Comparison of ENCODE assay signal across 8 mouse cellular contexts in genomic region chr16:32499430-32500037, GRCm38 (mm10). TPM values are rescaled to one million over a fixed set of nuclear protein-coding genes. Genes with fewer than 3 reads are reported as not detected.
A peak's percentile ranks its signal among the peaks of the same experiment; 100 is the strongest.
DNase-seq lines count a peak whose midpoint lies in the region; ATAC-seq and TF ChIP-seq lines count a peak whose summit lies in the region.

No protein-coding gene starts in this region.

- no peak overlapping the region for H3K4me3 ChIP-seq in C2C12 (ENCODE audit: insufficient read depth, poor library complexity, severe bottlenecking)
- peak overlapping the region; percentile 47 for H3K4me3 ChIP-seq in heart, embryonic 13.5 days
- peak overlapping the region in 1 of 2 experiments; percentile 17; a peak in 1 of 4 replicates for H3K4me3 ChIP-seq in liver, embryonic 14.5 days (ENCODE audit: insufficient read depth in 1 of 2, low read depth in 2 of 2, low read length in 2 of 2)
- peak overlapping the region; percentile 37 for H3K4me3 ChIP-seq in neural tube, embryonic 12.5 days
- peak overlapping the region; percentile 28 for H3K4me3 ChIP-seq in stomach, postnatal 0 days (ENCODE audit: low read depth, low read length)

- 8% methylated on average over 22 of the region's 22 CpGs for WGBS in heart, embryonic 13.5 days
- 9% methylated on average over 22 of the region's 22 CpGs for WGBS in liver, embryonic 14.5 days (ENCODE audit: insufficient replicate concordance)
- 8% methylated on average over 22 of the region's 22 CpGs for WGBS in neural tube, embryonic 12.5 days
- 13% methylated on average over 22 of the region's 22 CpGs for WGBS in stomach, postnatal 0 days

- peak; percentile 85 for ATAC-seq in erythroblast, adult 5-6 weeks (replicated peaks; ENCODE audit: low FRiP score, poor library complexity, severe bottlenecking)
- ATAC-seq in heart, embryonic 13.5 days (ENCODE audit: extremely low read depth, insufficient number of reproducible peaks, low FRiP score, low TSS enrichment): peak; percentile 74
- peak; percentile 77 for ATAC-seq in liver, embryonic 14.5 days (ENCODE audit: insufficient read depth)
- ATAC-seq in neural tube, embryonic 12.5 days (ENCODE audit: low FRiP score, low read depth): peak; percentile 93
- ATAC-seq in stomach, postnatal 0 days (ENCODE audit: low FRiP score, low TSS enrichment): peak; percentile 87

- H3K36me3 ChIP-seq in C2C12 (ENCODE audit: control insufficient read depth, insufficient read depth): no peaks in the 10 kb centered on the region
- H3K36me3 ChIP-seq in heart, embryonic 13.5 days: no peaks in the 10 kb centered on the region
- H3K36me3 ChIP-seq in liver, embryonic 14.5 days (replicated peaks; ENCODE audit: control insufficient read depth, insufficient read depth, low read depth): no peaks in the 10 kb centered on the region
- H3K36me3 ChIP-seq in neural tube, embryonic 12.5 days: no peaks in the 10 kb centered on the region
- H3K36me3 ChIP-seq in stomach, postnatal 0 days (ENCODE audit: control insufficient read depth, insufficient read depth, low read length): no peaks in the 10 kb centered on the region

- TF ChIP-seq EP300 in liver, embryonic 14.5 days (IDR thresholded peaks at IDR 0.05; ENCODE audit: low read depth): no peak
- no peak for TF ChIP-seq EP300 in stomach, postnatal 0 days (optimal IDR thresholded peaks at IDR 0.05)

- peaks cover 4% of the 10 kb centered on the region; the same call in 1 of the 2 replicates for H3K4me1 ChIP-seq in heart, embryonic 13.5 days
- no peaks in the 10 kb centered on the region for H3K4me1 ChIP-seq in liver, embryonic 14.5 days (replicated peaks; ENCODE audit: control insufficient read depth in 2 of 2, insufficient read depth in 2 of 2, low read length in 1 of 2)
- H3K4me1 ChIP-seq in neural tube, embryonic 12.5 days: no peaks in the 10 kb centered on the region; the same call in none of the 2 replicates
- H3K4me1 ChIP-seq in stomach, postnatal 0 days (replicated peaks; ENCODE audit: control insufficient read depth, insufficient read depth): no peaks in the 10 kb centered on the region

- no peaks in the 10 kb centered on the region for H3K9me3 ChIP-seq in heart, embryonic 13.5 days
- no peaks in the 10 kb centered on the region for H3K9me3 ChIP-seq in liver, embryonic 14.5 days (ENCODE audit: control insufficient read depth, low read length)
- no peaks in the 10 kb centered on the region for H3K9me3 ChIP-seq in neural tube, embryonic 12.5 days
- no peaks in the 10 kb centered on the region for H3K9me3 ChIP-seq in stomach, postnatal 0 days (ENCODE audit: control insufficient read depth, low read length)

- H3ac ChIP-seq in C2C12 (ENCODE audit: control insufficient read depth, insufficient read length, low read depth): no peak overlapping the region

- H3K79me3 ChIP-seq in C2C12 (ENCODE audit: low read depth): no peaks in the 10 kb centered on the region

- peak overlapping the region; percentile 80 for H3K9ac ChIP-seq in heart, embryonic 13.5 days
- H3K9ac ChIP-seq in liver, embryonic 14.5 days (replicated peaks): no peak overlapping the region
- peak overlapping the region; percentile 58 for H3K9ac ChIP-seq in neural tube, embryonic 12.5 days
- H3K9ac ChIP-seq in stomach, postnatal 0 days (ENCODE audit: low read length): no peak overlapping the region

- peaks cover 14% of the 10 kb centered on the region for H3K27me3 ChIP-seq in C2C12 (ENCODE audit: control insufficient read depth, insufficient read depth, insufficient read length)
- peaks cover 53% of the 10 kb centered on the region for H3K27me3 ChIP-seq in heart, embryonic 13.5 days (replicated peaks)
- H3K27me3 ChIP-seq in liver, embryonic 14.5 days (ENCODE audit: control insufficient read depth, insufficient read depth, low read length): peaks cover 6% of the 10 kb centered on the region
- peaks cover 3% of the 10 kb centered on the region; the same call in 1 of the 2 replicates for H3K27me3 ChIP-seq in neural tube, embryonic 12.5 days (replicated peaks)
- no peaks in the 10 kb centered on the region for H3K27me3 ChIP-seq in stomach, postnatal 0 days (ENCODE audit: control insufficient read depth, insufficient read depth, low read length)

- H3K79me2 ChIP-seq in C2C12 (ENCODE audit: control insufficient read depth, insufficient read depth): no peaks in the 10 kb centered on the region

- no peak overlapping the region for H3K27ac ChIP-seq in heart, embryonic 13.5 days (replicated peaks)
- H3K27ac ChIP-seq in liver, embryonic 14.5 days: no peak overlapping the region
- no peak overlapping the region for H3K27ac ChIP-seq in neural tube, embryonic 12.5 days
- H3K27ac ChIP-seq in stomach, postnatal 0 days (replicated peaks): no peak overlapping the region

- TF ChIP-seq CTCF in C2C12 (IDR thresholded peaks at IDR 0.05; ENCODE audit: control insufficient read depth, insufficient read depth, insufficient read length): peak; percentile 88
- TF ChIP-seq CTCF in liver, embryonic 14.5 days (IDR thresholded peaks at IDR 0.05; ENCODE audit: low read depth): peak; percentile 99
- peak; percentile 98 for TF ChIP-seq CTCF in stomach, postnatal 0 days (IDR thresholded peaks at IDR 0.05; ENCODE audit: low read depth)

- peak; percentile 92 for DNase-seq in brain, adult 2 months (ENCODE audit: low read depth, low spot score)
- DNase-seq in kidney, postnatal 14 days: peak; percentile 88
- DNase-seq in liver, embryonic 14.5 days (ENCODE audit: low read depth in 3 of 3, low spot score in 3 of 3): peak in 1 of 3 experiments; percentile 62
- peak; percentile 88 for DNase-seq in stomach, postnatal 0 days (ENCODE audit: low spot score)

- peak overlapping the region; percentile 75 for H3K4me2 ChIP-seq in heart, embryonic 13.5 days
- H3K4me2 ChIP-seq in liver, embryonic 14.5 days (ENCODE audit: low read depth): peak overlapping the region; percentile 40
- H3K4me2 ChIP-seq in neural tube, embryonic 12.5 days (replicated peaks): peak overlapping the region; percentile 66
- H3K4me2 ChIP-seq in stomach, postnatal 0 days (replicated peaks; ENCODE audit: low read depth): peak overlapping the region; percentile 52

TF ChIP-seq in C2C12, 6 proteins besides CTCF, POLR2A, EP300 and RAD21:
- no peak for TF ChIP-seq CEBPB (IDR thresholded peaks at IDR 0.05; ENCODE audit: low read depth)
- TF ChIP-seq MYOG (IDR thresholded peaks at IDR 0.05; ENCODE audit: control insufficient read depth, extremely low read depth, insufficient read length): no peak
- no peak for TF ChIP-seq FOSL1 (IDR thresholded peaks at IDR 0.05; ENCODE audit: insufficient read depth, low read length, poor library complexity, severe bottlenecking)
- no peak for TF ChIP-seq MYOD1 (IDR thresholded peaks at IDR 0.05; ENCODE audit: control insufficient read depth, insufficient read length, low read depth)
- TF ChIP-seq USF1 (IDR thresholded peaks at IDR 0.05; ENCODE audit: low read depth): no peak
- no peak for TF ChIP-seq MAX (IDR thresholded peaks at IDR 0.05)

RNA-seq across cellular contexts. Expression of gene Zdhhc19, which starts 3.5 kb away (rescaled TPM):
- polyA plus RNA-seq in C2C12 (2012; fragmentation: generic; extraction: Trizol): not detected
- total RNA-seq in erythroblast, adult 5-6 weeks (2015; ENCODE audit: low replicate concordance): not detected in 2 replicates
- not detected in 2 replicates for total RNA-seq in erythroblast, adult 5-6 weeks (2017; ENCODE audit: low replicate concordance)
- polyA plus RNA-seq in heart, embryonic 13.5 days (2015; fragmentation: Nextera tagmentation; extraction: Ambion mirVana): not detected in 2 replicates
- polyA plus RNA-seq in liver, embryonic 14.5 days (2012; rRNA removed): not detected in 2 replicates
- polyA plus RNA-seq in liver, embryonic 14.5 days (2014; fragmentation: Nextera tagmentation; extraction: Ambion mirVana): not detected in 2 replicates
- not detected in 2 replicates for polyA plus RNA-seq in neural tube, embryonic 12.5 days (2016; fragmentation: Nextera tagmentation; extraction: Ambion mirVana)
- polyA plus RNA-seq in stomach, postnatal 0 days (2015; fragmentation: Nextera tagmentation; extraction: Ambion mirVana): not detected in 2 replicates

RNA-seq across cellular contexts. Expression of gene Slc51a, which starts 11.9 kb away (rescaled TPM):
- 0.14 TPM for polyA plus RNA-seq in C2C12 (2012; fragmentation: generic; extraction: Trizol)
- total RNA-seq in erythroblast, adult 5-6 weeks (2015; ENCODE audit: low replicate concordance): not detected in 2 replicates
- not detected in 2 replicates for total RNA-seq in erythroblast, adult 5-6 weeks (2017; ENCODE audit: low replicate concordance)
- polyA plus RNA-seq in heart, embryonic 13.5 days (2015; fragmentation: Nextera tagmentation; extraction: Ambion mirVana): 1.6 and 2.0 TPM in 2 replicates
- 0.16 and 0.25 TPM in 2 replicates for polyA plus RNA-seq in liver, embryonic 14.5 days (2012; rRNA removed)
- polyA plus RNA-seq in liver, embryonic 14.5 days (2014; fragmentation: Nextera tagmentation; extraction: Ambion mirVana): 1.1 and 1.2 TPM in 2 replicates
- 0.22 and 0.27 TPM in 2 replicates for polyA plus RNA-seq in neural tube, embryonic 12.5 days (2016; fragmentation: Nextera tagmentation; extraction: Ambion mirVana)
- polyA plus RNA-seq in stomach, postnatal 0 days (2015; fragmentation: Nextera tagmentation; extraction: Ambion mirVana): 2.7 and 3.1 TPM in 2 replicates

Comparison
In these comparisons a context has a peak if more than half of its experiments do, and no peak if none do; other contexts are left out.
1. H3K9ac ChIP-seq: peak in heart, embryonic 13.5 days (single experiment) and neural tube, embryonic 12.5 days (single experiment); none in liver, embryonic 14.5 days (single experiment) and stomach, postnatal 0 days (single experiment).
2. Peak in every context shown above with its lines, with median percentiles within 50 percentile points of each other: CTCF ChIP-seq, ATAC-seq and H3K4me2 ChIP-seq.